Mouse (Mus musculus) adrenal gland, postnatal 10 days (tissue): ENCODE results near the gene Catsperd. TPM values are rescaled to one million over a fixed set of nuclear protein-coding genes. Genes with fewer than 3 reads are reported as not detected.
A peak's percentile ranks its signal among the peaks of the same experiment; 100 is the strongest.

Experiments used
- DNase-seq: peaks from one replicate; pipeline ENCODE4 v3.0.0; 2021; ENCODE audit warnings: mixed read lengths
- long read RNA-seq, 2 experiments: library from polyadenylated mRNA; stranded (forward); transcript quantifications; one replicate each; pipeline ENCODE4 v2.0.0; 2021
- total RNA-seq, 2 experiments: library from RNA; stranded (reverse); gene quantifications; 2 replicates each; pipeline ENCODE4 v1.2.3; 2021

The Catsperd gene
- 1 to 10 TPM in 1 of 2 experiments, under 1 TPM in 1; 0.66 to 1.1 TPM for total RNA-seq
- long read RNA-seq, experiment 1, partial matches to known transcripts: 1 of 2 reads
- long read RNA-seq, experiment 1, other reads (novel, unspliced or antisense): 1 of 2 reads
- long read RNA-seq, experiment 2, partial matches to known transcripts: 3 of 4 reads
- long read RNA-seq, experiment 2, other reads (novel, unspliced or antisense): 1 of 4 reads

DNA sequence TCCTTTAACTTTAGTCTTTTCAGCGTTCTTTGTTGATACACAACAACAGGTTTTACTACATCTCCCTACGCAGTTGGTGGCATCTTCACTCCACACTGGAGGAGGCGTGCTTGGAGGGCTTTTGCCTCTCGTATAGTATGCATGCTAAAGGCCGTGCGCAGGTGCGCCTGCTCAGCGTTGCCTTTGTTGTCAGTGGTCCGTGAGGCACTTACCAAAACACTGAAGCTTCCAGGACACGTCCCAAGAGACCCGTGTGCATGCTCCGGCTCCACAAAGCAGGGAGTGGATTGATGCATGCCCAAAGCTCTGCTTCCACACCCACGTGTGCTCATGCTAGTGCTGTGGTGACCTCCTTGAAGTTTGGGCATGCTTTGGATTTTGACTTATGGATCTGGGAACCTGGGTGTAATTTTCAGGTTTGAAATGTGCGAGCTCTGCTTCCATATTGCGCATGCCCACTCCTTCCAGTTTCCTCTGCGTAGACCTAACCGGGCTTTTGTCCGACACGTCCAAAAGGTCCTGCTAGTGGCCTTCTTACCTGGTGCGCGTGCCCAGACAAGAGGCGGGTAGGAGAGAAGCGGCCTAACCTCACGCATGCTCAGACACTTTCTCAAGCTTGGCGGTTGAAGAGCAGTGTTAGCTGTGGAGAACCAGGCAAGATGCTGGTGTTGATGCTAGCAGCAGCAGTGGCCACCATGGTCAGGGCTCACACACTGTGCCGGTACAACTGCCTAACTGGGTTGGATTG is at the start of gene Catsperd:
TSS of gene Catsperd (plus strand) at position 614 of the 748 bp plus-strand sequence.
- DNase-seq: peak; percentile 47

- DNase-seq: no peak
These were observed 44.9 kb upstream of the Catsperd start for GRCm38 (mm10) chr17:56583071-56583470.

DNA sequence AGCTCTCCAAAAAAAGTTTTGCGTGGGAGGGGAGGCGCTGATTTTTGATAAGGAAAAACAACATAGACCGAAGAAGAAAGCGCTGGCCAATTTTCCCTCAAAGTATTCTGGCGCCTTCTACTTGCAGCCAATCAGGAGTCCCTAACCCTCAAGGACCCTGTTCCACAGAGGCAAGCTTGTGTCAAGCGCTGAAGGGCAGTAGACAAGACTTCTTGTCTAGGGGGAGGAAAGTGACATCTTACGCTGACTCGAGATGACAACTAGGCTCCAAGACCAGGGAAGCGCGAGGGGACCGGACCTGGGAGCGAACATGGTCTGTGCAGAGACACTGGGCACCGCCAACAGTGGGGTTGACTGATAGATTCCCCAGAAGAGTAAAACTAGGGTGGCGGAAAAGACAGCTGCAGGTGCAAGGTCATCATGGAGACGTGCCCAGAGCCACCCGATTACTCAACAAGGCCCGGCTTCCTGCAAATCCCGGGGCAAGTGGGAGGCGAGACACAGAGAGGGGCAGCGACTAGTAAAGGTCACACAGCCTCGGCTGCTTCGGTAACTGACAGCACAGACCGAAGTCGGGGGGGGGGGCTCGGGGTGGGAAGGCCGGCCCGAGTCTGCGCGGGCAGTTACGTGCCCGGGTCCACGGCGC is 44.2 kb upstream of the Catsperd start:
- DNase-seq: peak; percentile 67

- DNase-seq: peak; percentile 100
These were observed 43.4 kb upstream of the Catsperd start, which contains the start of the genes Safb2 and Safb for GRCm38 (mm10) chr17:56584257-56585130. Gene Safb2 (minus strand): TSS chr17:56584585. Gene Safb (plus strand): TSS chr17:56584825.

DNA sequence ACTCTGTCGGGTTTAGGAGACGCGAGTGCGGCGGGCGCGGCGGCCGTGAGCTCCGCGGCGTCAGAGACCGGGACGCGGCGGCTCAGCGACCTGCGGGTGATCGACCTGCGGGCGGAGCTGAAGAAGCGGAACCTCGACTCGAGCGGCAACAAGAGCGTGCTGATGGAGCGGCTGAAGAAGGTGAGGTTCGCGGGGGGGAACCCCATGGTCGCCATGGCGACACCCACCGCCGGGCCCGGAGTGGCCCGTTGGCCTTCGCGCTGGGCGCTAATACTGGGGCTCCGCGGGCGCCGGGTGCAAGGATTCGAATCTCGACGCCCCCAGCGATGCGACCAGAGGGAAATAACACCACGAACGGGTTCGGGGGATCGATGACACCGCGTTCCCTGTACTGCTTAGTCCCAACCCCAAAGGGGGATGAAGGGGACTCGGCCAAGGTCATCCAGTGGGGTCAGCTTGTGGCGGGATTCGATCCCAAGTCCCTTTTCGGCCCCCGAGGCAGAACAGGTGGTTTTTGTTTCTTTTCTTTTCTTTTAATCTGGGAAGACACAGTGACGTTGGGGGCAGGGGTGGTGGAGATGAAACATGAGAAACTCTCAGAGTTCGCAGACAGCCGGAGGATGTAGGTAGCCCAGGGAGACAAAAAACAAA is 42.6 kb upstream of the Catsperd start:
- peak; percentile 64 for DNase-seq

- no peak for DNase-seq
These were observed 40.2 kb upstream of the Catsperd start for GRCm38 (mm10) chr17:56587773-56588172.

DNA sequence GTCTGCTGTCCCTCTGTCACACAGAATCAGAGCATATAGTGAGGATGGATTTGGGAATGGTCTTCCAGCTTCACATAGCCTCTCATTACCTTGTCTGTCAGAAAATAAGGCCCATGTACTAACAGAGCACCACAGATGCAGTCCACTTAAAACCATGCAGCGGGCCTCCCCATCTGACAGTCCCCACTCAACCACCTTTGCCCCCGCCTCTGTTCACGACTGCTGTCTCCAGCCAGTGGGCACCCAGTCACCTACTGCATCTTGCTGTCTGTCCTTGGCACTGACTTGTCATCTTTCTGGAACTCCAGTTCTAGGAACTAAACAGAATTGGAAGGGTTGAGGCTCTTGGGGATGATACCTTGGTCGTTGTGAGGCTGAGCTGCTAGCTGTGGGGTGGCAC is 39.0 kb upstream of the Catsperd start:
- no peak for DNase-seq

DNA sequence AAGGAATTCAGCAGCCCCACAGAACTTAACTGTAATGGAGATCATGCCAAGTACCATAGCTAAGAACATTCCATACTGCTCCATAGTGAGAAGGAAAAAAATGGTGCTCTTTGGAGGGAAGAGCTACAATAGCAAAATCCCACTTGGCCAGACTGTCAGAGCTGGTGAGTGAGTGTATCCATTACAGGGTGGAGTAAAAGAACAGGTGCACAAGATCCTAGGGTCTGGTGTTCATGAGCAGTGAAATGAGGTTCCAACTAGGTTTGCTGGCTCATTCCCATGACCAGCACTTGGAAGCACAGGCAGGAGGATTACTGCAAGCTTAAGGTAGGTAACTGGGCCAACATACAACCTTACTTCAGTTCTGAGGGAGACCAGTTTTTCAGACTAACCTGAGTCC is 35.4 kb upstream of the Catsperd start:
- no peak for DNase-seq

DNA sequence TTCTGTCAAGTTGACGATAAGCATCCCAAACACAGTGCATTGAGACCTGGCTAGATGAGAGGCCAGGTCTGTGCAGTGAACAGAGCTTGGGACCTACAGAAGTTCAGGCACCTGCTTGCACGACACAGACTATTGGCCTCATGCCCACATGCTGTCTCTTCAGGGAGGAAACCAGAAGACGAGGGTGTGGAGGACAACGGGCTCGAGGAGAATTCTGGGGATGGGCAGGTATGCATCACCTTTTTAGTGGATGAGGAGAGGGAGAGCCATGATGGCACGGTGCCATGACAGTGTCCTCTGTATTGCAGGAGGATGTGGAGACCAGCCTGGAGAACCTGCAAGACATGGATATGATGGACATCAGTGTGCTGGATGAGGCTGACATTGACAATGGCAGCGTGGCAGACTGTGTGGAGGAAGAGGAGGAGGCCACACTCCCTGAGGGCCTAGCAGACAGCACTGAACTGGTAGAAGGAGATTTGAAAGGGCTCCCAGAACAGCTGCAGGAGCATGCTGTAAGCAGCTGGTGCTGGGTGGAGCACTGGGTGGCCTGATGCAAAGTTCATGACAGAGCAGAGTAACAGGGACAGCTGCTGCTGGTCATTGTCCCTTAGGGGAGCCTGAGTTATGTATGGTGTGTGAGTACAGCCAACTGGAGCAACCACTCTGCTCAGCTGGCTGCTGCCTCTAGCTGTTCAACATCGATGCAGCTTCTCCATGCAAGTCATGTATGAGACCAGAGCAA is 34.2 kb upstream of the Catsperd start:
- DNase-seq: no peak

- DNase-seq: no peak
These were observed 24.5 kb upstream of the Catsperd start for GRCm38 (mm10) chr17:56603186-56604069.

DNA sequence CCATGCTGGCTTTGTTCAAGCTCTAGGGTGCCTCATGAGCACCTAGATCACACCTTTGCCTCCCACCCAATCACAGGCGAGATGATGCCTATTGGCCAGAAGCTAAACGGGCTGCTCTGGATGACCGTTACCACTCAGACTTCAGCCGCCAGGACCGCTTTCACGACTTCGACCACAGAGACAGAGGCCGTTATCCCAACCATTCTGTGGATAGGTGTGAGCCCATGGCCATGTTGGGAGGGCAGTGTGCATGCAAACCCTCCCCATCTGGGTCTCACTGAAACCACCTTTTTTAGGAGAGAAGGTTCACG is 23.9 kb upstream of the Catsperd start:
- DNase-seq: no peak

DNA sequence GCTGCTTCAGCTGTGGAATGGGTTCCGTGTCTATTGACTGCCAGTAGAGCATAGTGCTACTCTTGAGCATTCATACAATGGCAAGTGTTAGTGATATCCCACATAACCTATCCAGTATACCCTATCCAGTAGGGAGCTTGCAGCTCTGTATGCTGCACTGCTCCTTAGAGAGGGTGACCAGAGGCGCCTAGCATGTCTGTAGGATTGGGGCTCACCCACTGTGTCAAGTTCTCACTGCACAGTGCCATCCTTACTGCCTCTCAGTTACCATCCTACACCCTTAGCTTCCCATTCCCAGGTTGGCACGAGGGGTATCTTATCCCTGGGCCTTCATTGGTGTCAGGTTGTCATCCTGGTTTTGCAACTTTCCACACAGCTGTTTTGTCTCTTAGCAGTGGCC is 23.5 kb upstream of the Catsperd start:
- DNase-seq: no peak

DNA sequence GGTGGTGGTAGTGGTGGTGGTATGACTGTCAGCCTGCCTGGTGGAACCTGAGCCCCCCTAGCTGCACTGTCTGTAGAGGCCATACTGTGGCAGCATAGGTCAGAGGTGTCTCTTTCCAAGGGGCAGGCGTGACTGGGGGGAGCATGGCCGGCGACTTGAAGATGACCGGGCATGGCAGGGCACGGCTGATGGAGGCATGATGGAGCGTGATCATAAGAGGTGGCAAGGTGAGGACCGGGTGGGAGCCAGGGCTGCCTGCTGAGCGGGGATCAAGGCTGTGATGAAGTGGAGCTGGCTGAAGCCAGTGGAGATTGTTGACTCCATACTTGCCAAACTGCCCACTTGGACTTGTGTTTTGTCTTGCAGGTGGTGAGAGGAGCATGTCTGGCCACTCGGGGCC is 22.5 kb upstream of the Catsperd start:
- DNase-seq: no peak

DNA sequence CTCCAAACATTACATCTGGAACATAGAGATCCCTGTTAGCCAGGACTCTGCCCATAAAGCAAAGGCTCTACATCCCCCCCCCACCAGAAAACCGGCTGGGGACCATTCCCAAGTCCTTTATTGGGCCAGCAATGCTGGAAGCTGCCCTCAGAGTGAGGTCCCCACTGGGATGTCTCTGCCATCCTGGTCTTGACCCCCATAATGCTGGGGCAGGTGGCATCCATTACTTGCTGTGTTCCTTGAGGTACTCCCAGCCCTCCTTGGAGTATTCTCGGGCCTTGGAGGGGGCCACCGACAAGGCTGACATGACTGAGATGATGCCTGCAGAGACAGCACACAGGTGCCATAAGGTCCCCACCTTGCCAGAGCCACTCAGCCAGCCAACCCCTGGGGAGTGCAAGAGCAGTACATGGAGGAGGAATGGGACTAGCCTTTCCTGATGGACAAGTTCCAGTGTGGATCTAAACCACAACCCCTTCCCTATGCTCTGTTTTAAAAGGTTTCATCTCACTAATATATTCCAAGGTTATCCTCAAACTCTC is 20.4 kb upstream of the Catsperd start:
- no peak for DNase-seq

DNA sequence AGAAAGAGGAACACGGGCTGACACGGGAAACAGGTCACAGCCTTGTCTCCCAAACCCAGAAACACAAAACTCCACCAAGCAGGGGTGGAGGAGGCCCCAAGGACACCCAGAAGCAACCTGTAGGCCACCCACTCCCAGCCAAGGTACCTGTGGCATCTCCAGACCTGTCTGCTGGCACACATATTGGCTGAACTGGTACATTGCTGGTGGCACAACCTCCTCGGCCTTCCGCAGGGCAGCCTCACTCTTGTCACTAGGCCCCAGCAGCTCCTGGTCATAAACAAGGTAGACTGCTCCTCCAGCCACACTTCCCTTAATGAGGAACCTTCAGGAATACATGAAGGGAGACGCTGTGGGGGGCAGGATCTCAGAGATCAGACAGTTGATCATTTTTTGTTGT is 19.2 kb upstream of the Catsperd start:
- DNase-seq: no peak

GRCm38 (mm10) chr17:56609452-56610171 is 18.3 kb upstream of the Catsperd start, which contains the start of gene 2410015M20Rik:
Gene 2410015M20Rik (minus strand): TSS chr17:56609771.
- DNase-seq: peak; percentile 93

DNA sequence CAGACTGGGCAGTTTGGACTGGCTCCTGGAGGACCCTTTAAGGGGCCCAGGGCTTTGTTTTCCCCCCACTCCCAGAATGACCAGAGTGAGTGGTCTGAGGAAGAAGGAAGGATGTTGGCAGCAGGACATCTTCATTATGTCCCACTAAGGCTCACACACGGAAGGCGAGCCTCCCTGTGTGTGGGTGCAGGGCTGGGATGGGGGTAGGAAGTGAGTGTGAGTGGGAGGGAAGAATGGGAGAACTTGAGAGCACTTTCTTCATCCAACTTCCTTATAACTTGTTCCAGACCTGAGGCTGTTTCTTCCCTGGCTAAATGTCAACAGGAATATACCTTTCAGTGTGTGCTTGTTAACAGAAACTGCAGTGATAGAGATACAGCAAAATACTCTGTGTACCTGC is 16.6 kb upstream of the Catsperd start:
- DNase-seq: no peak

- peak; percentile 62 for DNase-seq
These were observed 15.9 kb upstream of the Catsperd start for GRCm38 (mm10) chr17:56611861-56612564.
